Mouse (Mus musculus): ENCODE data around the gene Lgals7.

- TF ChIP-seq CTCF (IDR thresholded peaks at IDR 0.05; ENCODE audit: borderline replicate concordance, insufficient read depth, low read length) (no peak), POLR2A (IDR thresholded peaks at IDR 0.05; ENCODE audit: low read depth, low read length) (no peak)
Observed at GRCm38 (mm10) chr7:28831411-28832125, 32.1 kb upstream of the Lgals7 start.

Measured in embryonic fibroblast, embryonic 13.5 days (primary cell).